Mouse (Mus musculus): Measurements from ENCODE around the gene Noct. TPM values are rescaled to one million over a fixed set of nuclear protein-coding genes. Genes with fewer than 3 reads are reported as not detected.

The Noct gene
- total RNA-seq, 2 experiments from 2014 or later, result 17.0 to 35.4 TPM

- intact Hi-C loops (cut with DNase I; ENCODE audit: low total_unique reads), result no loop called here
- DNase-seq, result peak; percentile 71
Measured at GRCm38 (mm10) chr3:51228038-51228820, 4.0 kb downstream of the Noct start.

- intact Hi-C loops (cut with DNase I; ENCODE audit: low total_unique reads), result no loop called here
- DNase-seq, result no peak
Measured at GRCm38 (mm10) chr3:51228821-51229205, 4.6 kb downstream of the Noct start.

- intact Hi-C loops (cut with DNase I; ENCODE audit: low total_unique reads), result no loop called here
- DNase-seq, result no peak
Measured at GRCm38 (mm10) chr3:51229226-51229625, 5.0 kb downstream of the Noct start.

- intact Hi-C loops (cut with DNase I; ENCODE audit: low total_unique reads), result no loop called here
- DNase-seq, result no peak
Measured at GRCm38 (mm10) chr3:51230146-51230835, 6.0 kb downstream of the Noct start.

GRCm38 (mm10) chr3:51230886-51231285 is 6.6 kb downstream of the Noct start:
- DNase-seq, result no peak
- intact Hi-C loops (cut with DNase I; ENCODE audit: low total_unique reads), result no loop called here

- intact Hi-C loops (cut with DNase I; ENCODE audit: low total_unique reads), result no loop called here
- no peak for DNase-seq
Measured at GRCm38 (mm10) chr3:51231499-51231898, 7.3 kb downstream of the Noct start.

GRCm38 (mm10) chr3:51232205-51232910 is 8.1 kb downstream of the Noct start:
- no peak for DNase-seq
- intact Hi-C loops (cut with DNase I; ENCODE audit: low total_unique reads), result no loop called here

- peak; percentile 30 for DNase-seq
- intact Hi-C loops (cut with DNase I; ENCODE audit: low total_unique reads), result no loop called here
Measured at GRCm38 (mm10) chr3:51233474-51233873, 9.2 kb downstream of the Noct start.

- intact Hi-C loops (cut with DNase I; ENCODE audit: low total_unique reads), result no loop called here
- DNase-seq, result peak; percentile 83
Measured at GRCm38 (mm10) chr3:51233918-51234751, 9.9 kb downstream of the Noct start.

GRCm38 (mm10) chr3:51234752-51235055 is 10.5 kb downstream of the Noct start:
- no peak for DNase-seq
- intact Hi-C loops (cut with DNase I; ENCODE audit: low total_unique reads), result loop anchor here (5.0 kb wide), 1 partner anchor 118 kb away; no protein-coding TSS in a partner anchor

GRCm38 (mm10) chr3:51238515-51238914 is 14.3 kb downstream of the Noct start:
- no peak for DNase-seq
- intact Hi-C loops (cut with DNase I; ENCODE audit: low total_unique reads), result loop anchor here (5.0 kb wide), 1 partner anchor 114 kb away; no protein-coding TSS in a partner anchor

- intact Hi-C loops (cut with DNase I; ENCODE audit: low total_unique reads), result loop anchor here (5.0 kb wide), 1 partner anchor 113 kb away; no protein-coding TSS in a partner anchor
- DNase-seq, result no peak
Measured at GRCm38 (mm10) chr3:51239541-51239940, 15.3 kb downstream of the Noct start.

- intact Hi-C loops (cut with DNase I; ENCODE audit: low total_unique reads), result no loop called here
- peak; percentile 57 for DNase-seq
Measured at GRCm38 (mm10) chr3:51247704-51248103, 23.5 kb downstream of the Noct start.

- no peak for DNase-seq
Measured at GRCm38 (mm10) chr3:51248600-51248999, 24.4 kb downstream of the Noct start.

GRCm38 (mm10) chr3:51249460-51249859 is 25.2 kb downstream of the Noct start:
- no peak for DNase-seq
- intact Hi-C loops (cut with DNase I; ENCODE audit: low total_unique reads), result no loop called here

More at GRCm38 (mm10) chr3:51248600-51248999, 24.4 kb downstream of the Noct start:
- intact Hi-C loops (cut with DNase I; ENCODE audit: low total_unique reads), result no loop called here

GRCm38 (mm10) chr3:51249866-51250265 is 25.6 kb downstream of the Noct start:
- no peak for DNase-seq
- intact Hi-C loops (cut with DNase I; ENCODE audit: low total_unique reads), result no loop called here

GRCm38 (mm10) chr3:51251057-51251456 is 26.8 kb downstream of the Noct start:
- no peak for DNase-seq
- intact Hi-C loops (cut with DNase I; ENCODE audit: low total_unique reads), result no loop called here

GRCm38 (mm10) chr3:51252223-51252622 is 28.0 kb downstream of the Noct start:
- no peak for DNase-seq
- intact Hi-C loops (cut with DNase I; ENCODE audit: low total_unique reads), result no loop called here

- intact Hi-C loops (cut with DNase I; ENCODE audit: low total_unique reads), result no loop called here
- no peak for DNase-seq
Measured at GRCm38 (mm10) chr3:51252689-51253402, 28.6 kb downstream of the Noct start.

Data from gastrocnemius, postnatal 14 days (tissue).